Mouse (Mus musculus) liver, embryonic 14 days (tissue): Measurements from ENCODE around the gene Gnpat. TPM values are rescaled to one million over a fixed set of nuclear protein-coding genes. Genes with fewer than 3 reads are reported as not detected.

Experiments
- polyA plus RNA-seq: library from polyadenylated mRNA; depleted of rRNA; stranded (reverse); fragments of >200 nt; gene quantifications from 2 replicates; pipeline ENCODE4 v1.2.3, GENCODE M21; 2012; rRNA removed

The Gnpat gene
- polyA plus RNA-seq, result 30.2 and 38.3 TPM in 2 replicates

DNA sequence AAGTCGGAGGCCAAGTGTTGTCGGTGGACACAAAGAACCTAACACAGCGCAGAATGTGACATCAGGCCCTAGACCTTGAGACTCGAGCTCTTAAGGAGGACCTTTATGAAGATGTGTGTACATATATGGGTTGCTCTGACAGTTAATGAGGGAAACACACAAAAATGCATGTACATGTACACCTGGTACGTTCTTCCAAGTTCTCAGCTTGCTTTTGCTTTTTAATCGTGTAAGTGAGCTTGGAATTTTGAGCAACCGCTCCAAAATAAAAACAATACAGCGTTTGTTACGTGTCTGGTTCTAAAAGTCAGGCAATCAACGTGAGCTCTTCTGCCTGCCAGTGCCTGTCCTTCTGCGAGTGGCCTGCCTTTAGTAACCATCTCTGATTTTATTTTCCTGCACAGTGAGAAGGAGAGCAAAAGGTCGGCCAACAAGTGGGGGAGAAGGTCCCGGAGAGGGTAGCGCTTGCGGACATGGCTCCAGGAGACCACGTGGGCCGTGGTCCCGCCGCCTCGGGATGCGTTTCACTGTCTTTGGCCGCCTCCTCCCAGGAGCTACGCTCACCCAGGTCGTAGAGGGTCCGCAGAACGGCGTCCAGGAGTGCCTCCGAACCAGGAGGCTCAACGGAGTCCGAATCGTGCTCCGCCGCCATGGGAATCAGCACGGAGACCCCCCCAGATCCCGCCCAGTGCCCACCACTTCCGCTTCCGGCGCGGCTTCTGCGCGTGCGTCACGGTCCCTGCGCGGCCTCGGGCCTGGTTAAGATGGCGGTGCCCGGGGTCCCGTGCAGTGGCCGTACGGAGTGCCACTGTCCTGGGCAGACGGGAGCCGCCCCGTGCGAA is at the start of gene Gnpat, which contains the start of gene 2810004N23Rik:
Gene Gnpat, plus strand, starts transcription at position 713 of the 842 bp plus-strand sequence.
Gene 2810004N23Rik, minus strand, starts transcription at position 800 of the 842 bp plus-strand sequence.

GRCm38 (mm10) chr8:124897386-124898250 is 34.8 kb downstream of the Gnpat start, which contains the start of the genes Exoc8 and Sprtn:
Exoc8 (minus strand) TSS chr8:124897705.
Sprtn (plus strand) TSS chr8:124897886.

Other genes starting within 250 kb of the Gnpat start
- gene 2310022B05Rik, start 199.7 kb upstream of the Gnpat start, polyA plus RNA-seq, result 7.4 and 8.9 TPM in 2 replicates
- 9.2 and 11.2 TPM in 2 replicates for gene Ttc13, start 141.1 kb upstream of the Gnpat start, polyA plus RNA-seq
- gene Arv1, start 140.9 kb upstream of the Gnpat start, polyA plus RNA-seq, result 5.1 and 6.4 TPM in 2 replicates
- 1.5 and 1.9 TPM in 2 replicates for gene Fam89a, start 111.2 kb upstream of the Gnpat start, polyA plus RNA-seq
- 0.03 TPM in 2 replicates for gene Trim67, start 69.9 kb upstream of the Gnpat start, polyA plus RNA-seq
- 14.1 and 16.1 TPM in 2 replicates for gene 2810004N23Rik, start 87 bp downstream of the Gnpat start, polyA plus RNA-seq
- gene Exoc8, start 34.7 kb downstream of the Gnpat start, polyA plus RNA-seq, result 3.3 and 4.1 TPM in 2 replicates
- 7.0 and 7.7 TPM in 2 replicates for gene Sprtn, start 34.9 kb downstream of the Gnpat start, polyA plus RNA-seq
- gene Egln1, start 86.3 kb downstream of the Gnpat start, polyA plus RNA-seq, result 4.9 and 5.4 TPM in 2 replicates
- gene Tsnax, start 150.0 kb downstream of the Gnpat start, polyA plus RNA-seq, result 30.5 and 33.0 TPM in 2 replicates
- gene Disc1, start 191.2 kb downstream of the Gnpat start, polyA plus RNA-seq, result 0.15 and 0.16 TPM in 2 replicates